In genomic region chr6:123264194-123264593, GRCm38 (mm10) we compare ENCODE assay signal across 31 mouse cellular contexts. TPM values are rescaled to one million over a fixed set of nuclear protein-coding genes. Genes with fewer than 3 reads are reported as not detected.
DNase-seq lines count a peak whose midpoint lies in the region; ATAC-seq lines count a peak whose summit lies in the region.
"Had no signal": no experiment of that assay in that cellular context is flagged by ENCODE, and none has a peak within 500 bp of the region (broad histone marks: within the 10 kb centered on the region; RNA-seq: fewer than 3 reads in every experiment).

No protein-coding gene starts in this region.

- no peak overlapping the region for H3K27ac ChIP-seq in heart, embryonic 15.5 days
- H3K27ac ChIP-seq in midbrain, embryonic 12.5 days (replicated peaks), result no peak overlapping the region
- H3K27ac ChIP-seq in midbrain, embryonic 13.5 days, result no peak overlapping the region
- peak overlapping the region; percentile 97 for H3K27ac ChIP-seq in macrophage
- H3K27ac ChIP-seq: forebrain, embryonic 10.5 days; forebrain, embryonic 13.5 days; heart, adult 2 months; heart, embryonic 10.5 days; heart, embryonic 13.5 days; hindbrain, embryonic 10.5 days; hindbrain, embryonic 13.5 days had no signal

- no peaks in the 10 kb centered on the region for H3K4me1 ChIP-seq in heart, embryonic 15.5 days (replicated peaks)
- no peaks in the 10 kb centered on the region for H3K4me1 ChIP-seq in midbrain, embryonic 12.5 days
- H3K4me1 ChIP-seq in midbrain, embryonic 13.5 days (replicated peaks), result no peaks in the 10 kb centered on the region
- H3K4me1 ChIP-seq: forebrain, embryonic 10.5 days; forebrain, embryonic 13.5 days; heart, embryonic 10.5 days; heart, embryonic 13.5 days; hindbrain, embryonic 10.5 days; hindbrain, embryonic 13.5 days had no signal

- no peak overlapping the region for H3K9ac ChIP-seq in heart, embryonic 15.5 days
- no peak overlapping the region for H3K9ac ChIP-seq in midbrain, embryonic 12.5 days (replicated peaks)
- H3K9ac ChIP-seq in midbrain, embryonic 13.5 days (replicated peaks), result no peak overlapping the region
- H3K9ac ChIP-seq: forebrain, embryonic 13.5 days; heart, embryonic 13.5 days; hindbrain, embryonic 13.5 days had no signal

- H3K9me3 ChIP-seq in heart, embryonic 15.5 days (replicated peaks), result no peaks in the 10 kb centered on the region
- H3K9me3 ChIP-seq in midbrain, embryonic 12.5 days, result no peaks in the 10 kb centered on the region
- H3K9me3 ChIP-seq in midbrain, embryonic 13.5 days, result no peaks in the 10 kb centered on the region
- H3K9me3 ChIP-seq: forebrain, embryonic 10.5 days; forebrain, embryonic 13.5 days; heart, embryonic 10.5 days; heart, embryonic 13.5 days; hindbrain, embryonic 10.5 days; hindbrain, embryonic 13.5 days had no signal

- intact Hi-C loops in heart, postnatal 10 days (cut with DNase I), result no loop called here

- no peak for DNase-seq in heart, postnatal 10 days
- DNase-seq in thymus, postnatal 36 days, result no peak
- DNase-seq in kidney, adult 9 months, result no peak
- DNase-seq: adrenal gland, adult 2 months; adrenal gland, postnatal 14 days; cerebellum, adult 18-20 months; cerebellum, adult 9-10 months; cerebellum, postnatal 14 days; gastrocnemius, postnatal 10 days; gastrocnemius, postnatal 36 days; heart, adult 2 months; heart, postnatal 36 days had no signal

- H3K27me3 ChIP-seq in heart, embryonic 15.5 days, result no peaks in the 10 kb centered on the region
- no peaks in the 10 kb centered on the region for H3K27me3 ChIP-seq in midbrain, embryonic 12.5 days
- H3K27me3 ChIP-seq in midbrain, embryonic 13.5 days, result no peaks in the 10 kb centered on the region
- H3K27me3 ChIP-seq: forebrain, embryonic 13.5 days; heart, embryonic 13.5 days; hindbrain, embryonic 13.5 days had no signal

- no peak overlapping the region for H3K4me2 ChIP-seq in heart, embryonic 15.5 days
- no peak overlapping the region for H3K4me2 ChIP-seq in midbrain, embryonic 12.5 days (replicated peaks)
- H3K4me2 ChIP-seq in midbrain, embryonic 13.5 days (replicated peaks), result no peak overlapping the region
- H3K4me2 ChIP-seq: forebrain, embryonic 13.5 days; heart, embryonic 13.5 days; hindbrain, embryonic 13.5 days had no signal

- no peaks in the 10 kb centered on the region for H3K36me3 ChIP-seq in heart, embryonic 15.5 days
- no peaks in the 10 kb centered on the region for H3K36me3 ChIP-seq in midbrain, embryonic 12.5 days
- H3K36me3 ChIP-seq in midbrain, embryonic 13.5 days, result no peaks in the 10 kb centered on the region
- H3K36me3 ChIP-seq in macrophage (ENCODE audit: inconsistent target), result 0 out of 2 replicates have a peak, but pooled peaks cover 6% of the 10 kb centered on the region
- H3K36me3 ChIP-seq: forebrain, embryonic 10.5 days; heart, embryonic 10.5 days; heart, embryonic 13.5 days; hindbrain, embryonic 10.5 days; hindbrain, embryonic 13.5 days had no signal

- H3K4me3 ChIP-seq in heart, embryonic 15.5 days, result no peak overlapping the region
- no peak overlapping the region for H3K4me3 ChIP-seq in midbrain, embryonic 12.5 days
- no peak overlapping the region for H3K4me3 ChIP-seq in midbrain, embryonic 13.5 days (replicated peaks)
- peak overlapping the region; percentile 21; the same call in 1 of the 2 replicates for H3K4me3 ChIP-seq in macrophage (ENCODE audit: inconsistent target)
- H3K4me3 ChIP-seq: forebrain, embryonic 10.5 days; forebrain, embryonic 13.5 days; heart, adult 2 months; heart, embryonic 10.5 days; heart, embryonic 13.5 days; hindbrain, embryonic 10.5 days; hindbrain, embryonic 13.5 days had no signal

- WGBS in heart, embryonic 15.5 days, result 85% methylated on average over 3 of the region's 3 CpGs
- 93% methylated on average over 3 of the region's 3 CpGs for WGBS in midbrain, embryonic 12.5 days
- 96% methylated on average over 3 of the region's 3 CpGs for WGBS in midbrain, embryonic 13.5 days
- 75% methylated on average over 3 of the region's 3 CpGs for WGBS in macrophage (ENCODE audit: missing documents)

- peaks cover 77% of the 10 kb centered on the region for H3K79me2 ChIP-seq in macrophage (ENCODE audit: inconsistent target)

- ATAC-seq in heart, embryonic 15.5 days (replicated peaks; ENCODE audit: insufficient number of reproducible peaks, insufficient read depth, low FRiP score, low read depth), result 0 out of 2 replicates have a peak, but pooled peaks have one; percentile 10
- peak; percentile 16; the same call in 1 of the 2 replicates for ATAC-seq in midbrain, embryonic 12.5 days (ENCODE audit: low FRiP score, low read depth)
- no peak for ATAC-seq in midbrain, embryonic 13.5 days
- ATAC-seq: forebrain, embryonic 13.5 days; forebrain, embryonic 16.5 days; hindbrain, embryonic 16.5 days had no signal

RNA-seq across cellular contexts. Expression of gene Clec4d, which starts 2.3 kb away (rescaled TPM):
- polyA plus RNA-seq in heart, embryonic 15.5 days (2015; fragmentation: Nextera tagmentation; extraction: Ambion mirVana), result 0.21 and 0.82 TPM in 2 replicates
- under 1 TPM in 1 of 2 experiments, not detected in 1; 0.45 TPM for total RNA-seq in heart, postnatal 10 days (2021)
- not detected in 2 replicates for polyA plus RNA-seq in midbrain, embryonic 12.5 days (2016; fragmentation: Nextera tagmentation; extraction: Ambion mirVana)
- not detected in 2 replicates for polyA plus RNA-seq in midbrain, embryonic 13.5 days (2015; fragmentation: Nextera tagmentation; extraction: Ambion mirVana)
- 1,000 to 10,000 TPM in 8 of 26 experiments, 100 to 1,000 TPM in 18; 106 to 2,736 (median 498) TPM for total RNA-seq in macrophage (2018; cell fraction: chromatin; rRNA removed)
- total RNA-seq in macrophage (2018; cell fraction: cytosol; rRNA removed), result 1,000 to 10,000 TPM in 4 of 26 experiments, 100 to 1,000 TPM in 22; 230 to 1,458 (median 586) TPM
- 1,000 to 10,000 TPM in 7 of 26 experiments, 100 to 1,000 TPM in 19; 113 to 1,952 (median 453) TPM for total RNA-seq in macrophage (2018; cell fraction: nucleus; rRNA removed)
- polyA plus RNA-seq in macrophage (2018), result 522 to 1,042 TPM (median 881 TPM) in 3 replicates
- total RNA-seq: ES-E14; gastrocnemius, adult 18-20 months; gastrocnemius, postnatal 36 days had no signal
- polyA plus RNA-seq: embryonic facial prominence, embryonic 11.5 days; forebrain, embryonic 10.5 days; forebrain, embryonic 13.5 days; forebrain, embryonic 16.5 days; heart, embryonic 10.5 days; heart, embryonic 13.5 days; hindbrain, embryonic 10.5 days; hindbrain, embryonic 13.5 days; hindbrain, embryonic 16.5 days had no signal

RNA-seq across cellular contexts. Expression of gene Clec4e, which starts 25.5 kb away (rescaled TPM):
- 0.04 and 0.24 TPM in 2 replicates for polyA plus RNA-seq in heart, embryonic 15.5 days (2015; fragmentation: Nextera tagmentation; extraction: Ambion mirVana)
- total RNA-seq in heart, postnatal 10 days (2021), result under 1 TPM in 1 of 2 experiments, not detected in 1; 0.34 TPM
- not detected in 2 replicates for polyA plus RNA-seq in midbrain, embryonic 12.5 days (2016; fragmentation: Nextera tagmentation; extraction: Ambion mirVana)
- polyA plus RNA-seq in midbrain, embryonic 13.5 days (2015; fragmentation: Nextera tagmentation; extraction: Ambion mirVana), result not detected in 2 replicates
- 1,000 to 10,000 TPM in 10 of 26 experiments, 100 to 1,000 TPM in 13, 10 to 100 TPM in 3; 12.1 to 3,481 (median 600) TPM for total RNA-seq in macrophage (2018; cell fraction: chromatin; rRNA removed)
- 1,000 to 10,000 TPM in 2 of 26 experiments, 100 to 1,000 TPM in 17, 10 to 100 TPM in 7; 12.4 to 1,445 (median 317) TPM for total RNA-seq in macrophage (2018; cell fraction: cytosol; rRNA removed)
- 1,000 to 10,000 TPM in 15 of 26 experiments, 100 to 1,000 TPM in 9, 10 to 100 TPM in 2; 22.2 to 4,021 (median 1,222) TPM for total RNA-seq in macrophage (2018; cell fraction: nucleus; rRNA removed)
- polyA plus RNA-seq in macrophage (2018), result 12.6 to 34.8 TPM (median 12.7 TPM) in 3 replicates
- total RNA-seq: adrenal gland, adult 2 months; ES-E14; gastrocnemius, adult 18-20 months; gastrocnemius, postnatal 36 days had no signal
- polyA plus RNA-seq: adrenal gland, adult 2 months; embryonic facial prominence, embryonic 11.5 days; forebrain, embryonic 10.5 days; forebrain, embryonic 13.5 days; forebrain, embryonic 16.5 days; hindbrain, embryonic 10.5 days; hindbrain, embryonic 13.5 days; hindbrain, embryonic 16.5 days had no signal

RNA-seq across cellular contexts. Expression of gene Clec4n, which starts 34.6 kb away (rescaled TPM):
- 2.7 and 5.8 TPM in 2 replicates for polyA plus RNA-seq in heart, embryonic 15.5 days (2015; fragmentation: Nextera tagmentation; extraction: Ambion mirVana)
- total RNA-seq in heart, postnatal 10 days (2021), result 1 to 10 TPM; 1.1 TPM
- polyA plus RNA-seq in midbrain, embryonic 12.5 days (2016; fragmentation: Nextera tagmentation; extraction: Ambion mirVana), result 1.1 and 1.6 TPM in 2 replicates
- 1.1 and 1.7 TPM in 2 replicates for polyA plus RNA-seq in midbrain, embryonic 13.5 days (2015; fragmentation: Nextera tagmentation; extraction: Ambion mirVana)
- 100 to 1,000 TPM in 3 of 26 experiments, 10 to 100 TPM in 20, 1 to 10 TPM in 3; 4.9 to 246 (median 20.3) TPM for total RNA-seq in macrophage (2018; cell fraction: chromatin; rRNA removed)
- 100 to 1,000 TPM in 16 of 26 experiments, 10 to 100 TPM in 10; 39.3 to 367 (median 181) TPM for total RNA-seq in macrophage (2018; cell fraction: cytosol; rRNA removed)
- total RNA-seq in macrophage (2018; cell fraction: nucleus; rRNA removed), result 100 to 1,000 TPM in 12 of 26 experiments, 10 to 100 TPM in 14; 21.8 to 385 (median 70.8) TPM
- 241 to 528 TPM (median 280 TPM) in 3 replicates for polyA plus RNA-seq in macrophage (2018)
- total RNA-seq: ES-E14; gastrocnemius, postnatal 36 days had no signal

RNA-seq across cellular contexts. Expression of gene Vmn2r19, which starts 43.9 kb away (rescaled TPM):
- polyA plus RNA-seq in heart, embryonic 15.5 days (2015; fragmentation: Nextera tagmentation; extraction: Ambion mirVana), result not detected in 2 replicates
- total RNA-seq in heart, postnatal 10 days (2021), result not detected
- polyA plus RNA-seq in midbrain, embryonic 12.5 days (2016; fragmentation: Nextera tagmentation; extraction: Ambion mirVana), result not detected in 2 replicates
- not detected in 2 replicates for polyA plus RNA-seq in midbrain, embryonic 13.5 days (2015; fragmentation: Nextera tagmentation; extraction: Ambion mirVana)
- not detected for total RNA-seq in macrophage (2018; cell fraction: chromatin; rRNA removed)
- not detected for total RNA-seq in macrophage (2018; cell fraction: cytosol; rRNA removed)
- not detected for total RNA-seq in macrophage (2018; cell fraction: nucleus; rRNA removed)
- not detected in 3 replicates for polyA plus RNA-seq in macrophage (2018)
- total RNA-seq: adrenal gland, adult 2 months; adrenal gland, postnatal 14 days; adrenal gland, postnatal 4 days; ES-E14; gastrocnemius, adult 18-20 months; gastrocnemius, postnatal 10 days; gastrocnemius, postnatal 36 days; granulocyte monocyte progenitor cell, adult 5-6 weeks; heart, adult 2 months; heart, postnatal 36 days had no signal
- polyA plus RNA-seq: adrenal gland, adult 2 months; embryonic facial prominence, embryonic 11.5 days; embryonic facial prominence, embryonic 14.5 days; forebrain, embryonic 10.5 days; forebrain, embryonic 13.5 days; forebrain, embryonic 16.5 days; heart, adult 2 months; heart, embryonic 10.5 days; heart, embryonic 13.5 days; heart, postnatal 0 days; hindbrain, embryonic 10.5 days; hindbrain, embryonic 13.5 days; hindbrain, embryonic 16.5 days had no signal

Comparison
In these comparisons a context has a peak if more than half of its experiments do, and no peak if none do; other contexts are left out.
1. RNA of gene Clec4d, which starts 2.3 kb away (polyA plus RNA-seq): 522 to 1,042 TPM in macrophage; 0.21 to 0.82 TPM in heart, embryonic 15.5 days, not detected in midbrain, embryonic 12.5 days and not detected in midbrain, embryonic 13.5 days; every median in the first group is over 100 times any median in the second.
2. RNA of gene Clec4e, which starts 25.5 kb away (polyA plus RNA-seq): 12.6 to 34.8 TPM in macrophage; 0.04 to 0.24 TPM in heart, embryonic 15.5 days, not detected in midbrain, embryonic 13.5 days and not detected in midbrain, embryonic 12.5 days; every median in the first group is over 10 times any median in the second.
3. RNA of gene Clec4n, which starts 34.6 kb away (polyA plus RNA-seq): 241 to 528 TPM in macrophage; 2.7 to 5.8 TPM in heart, embryonic 15.5 days, 1.1 to 1.7 TPM in midbrain, embryonic 13.5 days and 1.1 to 1.6 TPM in midbrain, embryonic 12.5 days; every median in the first group is over 10 times any median in the second.